Mouse (Mus musculus): ENCODE data around the gene Ric8b. TPM values are rescaled to one million over a fixed set of nuclear protein-coding genes. Genes with fewer than 3 reads are reported as not detected.

Ric8b gene
- 9.9 and 24.6 TPM in 2 replicates for polyA plus RNA-seq (2012; rRNA removed; ENCODE audit: low replicate concordance)

DNA sequence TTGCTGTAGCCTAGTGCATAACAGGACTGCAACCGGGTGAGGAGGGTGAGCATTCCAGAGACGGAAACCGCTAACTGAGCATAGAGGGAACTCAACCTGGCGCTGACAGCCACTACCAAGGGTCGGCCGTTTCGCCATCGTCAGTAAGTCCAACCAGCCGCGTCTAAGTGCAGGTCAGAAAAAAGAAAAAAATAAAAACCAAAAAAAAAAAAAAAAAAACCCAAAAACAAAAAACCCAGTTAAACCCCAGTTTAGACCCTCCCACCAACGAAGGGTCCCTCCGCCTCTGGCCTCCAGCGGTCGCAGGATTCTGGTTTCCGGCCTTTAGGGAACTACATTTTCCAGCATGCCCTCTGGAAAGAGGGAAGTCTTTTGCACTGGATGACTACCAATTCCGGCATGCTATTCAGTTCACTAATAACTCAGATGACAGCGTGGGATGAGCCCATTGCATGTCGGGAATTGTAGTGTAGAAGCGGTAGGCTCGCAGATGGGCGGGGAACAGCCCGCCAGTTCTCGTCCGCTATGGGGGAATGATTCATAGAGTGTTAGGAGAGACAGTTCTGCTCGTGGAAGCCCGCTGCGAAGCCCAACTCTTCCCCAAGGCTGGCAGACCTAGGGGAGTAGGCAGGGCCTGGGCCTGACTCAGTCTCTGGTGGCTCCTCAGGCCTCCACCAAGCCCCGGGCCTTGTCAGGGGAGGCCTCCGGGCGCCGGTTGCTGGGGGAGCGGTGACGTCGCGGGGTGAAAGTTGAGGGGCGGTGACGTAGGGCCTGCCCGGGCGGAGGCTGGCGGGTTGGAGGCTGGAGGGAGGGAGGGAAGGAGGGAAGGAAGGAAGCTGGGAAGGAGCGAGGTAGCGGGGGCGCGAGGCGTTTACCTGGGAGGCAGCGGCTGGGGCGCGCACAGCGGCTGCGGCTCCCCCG, at the start of gene Ric8b:
TSS of gene Ric8b (plus strand) at position 807 of the 921 bp plus-strand sequence.

Other genes with a start within 250 kb of the Ric8b start
- 0.07 and 0.11 TPM in 2 replicates for gene Rfx4, start 161.6 kb upstream of the Ric8b start, polyA plus RNA-seq (2012; rRNA removed; ENCODE audit: low replicate concordance)
- gene Fhl4, start 184.9 kb downstream of the Ric8b start, polyA plus RNA-seq (2012; rRNA removed; ENCODE audit: low replicate concordance): 0.12 and 0.62 TPM in 2 replicates
- 4.3 and 9.3 TPM in 2 replicates for gene Tmem263, start 185.0 kb downstream of the Ric8b start, polyA plus RNA-seq (2012; rRNA removed; ENCODE audit: low replicate concordance)
- 0.57 and 5.1 TPM in 2 replicates for gene Mterf2, start 210.4 kb downstream of the Ric8b start, polyA plus RNA-seq (2012; rRNA removed; ENCODE audit: low replicate concordance)

Measured in mammary gland, adult 2 months (tissue).